Mouse (Mus musculus) neural tube, embryonic 14.5 days (tissue): ENCODE measurements around the gene Btd. TPM values are rescaled to one million over a fixed set of nuclear protein-coding genes. Genes with fewer than 3 reads are reported as not detected.
"Not testable (repeated sequence)": the region's sequence is repeated elsewhere in the genome, so short reads cannot be mapped to it uniquely, and the experiment has no call there.

Source experiments
- ATAC-seq: fragments of 200-750 bp; cut with Nextera tagmentation; 2 replicates; pipeline ENCODE4 v1.8.0; 2017; ENCODE audit warnings: low read depth, mild to moderate bottlenecking, moderate TSS enrichment, moderate library complexity
- H3K27ac ChIP-seq: fragments of 300-500 bp; sonication (generic); 2 replicates; pipeline ENCODE4 v1.5.1; 2014; ENCODE audit warnings: low read depth, mild to moderate bottlenecking, control low read depth, low read length, moderate library complexity, mixed read lengths
- H3K27me3 ChIP-seq: fragments of 300-500 bp; sonication (generic); 2 replicates; pipeline ENCODE4 v1.6.1; 2014; ENCODE audit warnings: low read length; ENCODE audit not compliant: control insufficient read depth, insufficient read depth
- H3K36me3 ChIP-seq: fragments of 300-500 bp; sonication (generic); 2 replicates; pipeline ENCODE4 v1.6.1; 2014; ENCODE audit warnings: low read length, mixed read lengths; ENCODE audit not compliant: control insufficient read depth, insufficient read depth
- H3K4me1 ChIP-seq: fragments of 300-500 bp; sonication (generic); 2 replicates; pipeline ENCODE4 v1.6.1; 2014; ENCODE audit warnings: low read length; ENCODE audit not compliant: control insufficient read depth, insufficient read depth
- H3K4me2 ChIP-seq: fragments of 300-500 bp; sonication (generic); 2 replicates; pipeline ENCODE4 v1.6.1; 2014; ENCODE audit warnings: mild to moderate bottlenecking, low read depth, low read length, control low read depth
- H3K4me3 ChIP-seq: fragments of 300-500 bp; sonication (generic); 2 replicates; pipeline ENCODE4 v1.5.1; 2014; ENCODE audit warnings: low read depth, low read length, control low read depth, mixed read lengths
- H3K9ac ChIP-seq: fragments of 300-500 bp; sonication (generic); replicated peaks from 2 replicates; pipeline ENCODE4 v1.6.1; 2014; ENCODE audit warnings: low read depth, mild to moderate bottlenecking, control low read depth, low read length, mixed read lengths
- H3K9me3 ChIP-seq: fragments of 300-500 bp; sonication (generic); 2 replicates; pipeline ENCODE4 v1.6.1; 2016; ENCODE audit warnings: low read length; ENCODE audit not compliant: control insufficient read depth
- WGBS: fragments of 180-500 bp; shearing (Covaris S2); extraction: QIAGEN DNeasy Blood & Tissue Kit; methylation state at CpG from one replicate; pipeline ENCODE4 v1.1.7; 2014; 5-methylcytosine and 5-hydroxymethylcytosine counted together
- polyA plus RNA-seq: library from polyadenylated mRNA; unstranded; fragments of >200 nt; fragmentation: Nextera tagmentation; extraction: Ambion mirVana; gene quantifications from 2 replicates; pipeline ENCODE4 v1.2.1, GENCODE M21; 2014

The Btd gene
- polyA plus RNA-seq = 14.4 and 17.7 TPM in 2 replicates

- ATAC-seq = peak; percentile 98
- under 1% methylated on average over 30 of the region's 30 CpGs for WGBS
Observed at GRCm38 (mm10) chr14:31640890-31641505, at the start of gene Btd, which contains the start of gene Hacl1. Btd (plus strand) TSS chr14:31641028. Hacl1 (minus strand) TSS chr14:31641286.

GRCm38 (mm10) chr14:31591243-31591642 lies 49.6 kb upstream of the Btd start, which contains the start of gene Colq:
Colq (minus strand) TSS chr14:31591343.
- Histone ChIP-seq H3K4me3 (no peak within 1 kb of the TSS), H3K4me1 (no peaks in the 10 kb centered on the region), H3K36me3 (no peaks in the 10 kb centered on the region), H3K4me2 (no peak within 1 kb of the TSS), H3K27me3 (no peaks in the 10 kb centered on the region), H3K27ac (no peak within 1 kb of the TSS), H3K9me3 (no peaks in the 10 kb centered on the region), H3K9ac (no peak within 1 kb of the TSS)
- ATAC-seq = no peak
- 80% methylated on average over 3 of the region's 3 CpGs for WGBS

More at GRCm38 (mm10) chr14:31640890-31641505, at the start of gene Btd, which contains the start of gene Hacl1:
- Histone ChIP-seq H3K4me3 (peak within 1 kb of the TSS; percentile 65), H3K27me3 (no peaks in the 10 kb centered on the region), H3K4me2 (peak within 1 kb of the TSS; percentile 62), H3K27ac (peak within 1 kb of the TSS; percentile 82), H3K36me3 (no peaks in the 10 kb centered on the region), H3K4me1 (peaks cover 8% of the 10 kb centered on the region; the same call in 1 of the 2 replicates), H3K9me3 (no peaks in the 10 kb centered on the region), H3K9ac (peak within 1 kb of the TSS; percentile 63)

GRCm38 (mm10) chr14:31593036-31593435 lies 47.8 kb upstream of the Btd start:
- Histone ChIP-seq H3K4me2 (no peak overlapping the region), H3K4me1 (no peaks in the 10 kb centered on the region), H3K36me3 (no peaks in the 10 kb centered on the region), H3K27ac (no peak overlapping the region), H3K4me3 (no peak overlapping the region), H3K9ac (no peak overlapping the region), H3K9me3 (no peaks in the 10 kb centered on the region), H3K27me3 (no peaks in the 10 kb centered on the region)
- 89% methylated on average over 2 of the region's 2 CpGs for WGBS
- ATAC-seq = no peak

- Histone ChIP-seq H3K9me3 (no peaks in the 10 kb centered on the region), H3K4me3 (no peak overlapping the region), H3K9ac (no peak overlapping the region), H3K4me1 (no peaks in the 10 kb centered on the region), H3K36me3 (no peaks in the 10 kb centered on the region), H3K4me2 (no peak overlapping the region), H3K27ac (no peak overlapping the region), H3K27me3 (no peaks in the 10 kb centered on the region)
- WGBS = 79% methylated on average over 3 of the region's 3 CpGs
- ATAC-seq = no peak
Observed at GRCm38 (mm10) chr14:31594693-31595092, 46.1 kb upstream of the Btd start.

- Histone ChIP-seq H3K9me3 (no peaks in the 10 kb centered on the region), H3K4me2 (no peak overlapping the region), H3K4me1 (no peaks in the 10 kb centered on the region), H3K36me3 (no peaks in the 10 kb centered on the region), H3K27me3 (no peaks in the 10 kb centered on the region), H3K27ac (no peak overlapping the region), H3K9ac (no peak overlapping the region), H3K4me3 (no peak overlapping the region)
- ATAC-seq = no peak
- WGBS = 86% methylated on average over 7 of the region's 7 CpGs
Observed at GRCm38 (mm10) chr14:31596408-31596807, 44.4 kb upstream of the Btd start.

GRCm38 (mm10) chr14:31597446-31597845 lies 43.4 kb upstream of the Btd start:
- no peaks in the 10 kb centered on the region for H3K9me3 ChIP-seq
- H3K27me3 ChIP-seq = no peaks in the 10 kb centered on the region
- no peak overlapping the region for H3K27ac ChIP-seq
- no peak overlapping the region for H3K9ac ChIP-seq
- WGBS = 96% methylated on average over 4 of the region's 4 CpGs
- no peaks in the 10 kb centered on the region for H3K36me3 ChIP-seq
- H3K4me1 ChIP-seq = no peaks in the 10 kb centered on the region
- no peak overlapping the region for H3K4me2 ChIP-seq
- ATAC-seq = no peak
- no peak overlapping the region for H3K4me3 ChIP-seq

- Histone ChIP-seq H3K27me3 (no peaks in the 10 kb centered on the region), H3K27ac (no peak overlapping the region), H3K9ac (no peak overlapping the region), H3K36me3 (no peaks in the 10 kb centered on the region), H3K9me3 (no peaks in the 10 kb centered on the region), H3K4me3 (no peak overlapping the region), H3K4me1 (no peaks in the 10 kb centered on the region), H3K4me2 (no peak overlapping the region)
- ATAC-seq = no peak
- WGBS = 92% methylated on average over 14 of the region's 14 CpGs
Observed at GRCm38 (mm10) chr14:31601908-31602615, 38.8 kb upstream of the Btd start.

- ATAC-seq, H3K9me3 ChIP-seq, H3K36me3 ChIP-seq, H3K9ac ChIP-seq, H3K27me3 ChIP-seq, H3K27ac ChIP-seq, H3K4me1 ChIP-seq, H3K4me3 ChIP-seq, H3K4me2 ChIP-seq: not testable (repeated sequence)
- WGBS = 91% methylated on average over 6 of the region's 6 CpGs
Observed at GRCm38 (mm10) chr14:31602616-31602979, 38.2 kb upstream of the Btd start.

- no peaks in the 10 kb centered on the region for H3K9me3 ChIP-seq
- WGBS = 83% methylated on average over 5 of the region's 5 CpGs
- no peaks in the 10 kb centered on the region for H3K4me1 ChIP-seq
- ATAC-seq = no peak
- no peak overlapping the region for H3K9ac ChIP-seq
- no peak overlapping the region for H3K27ac ChIP-seq
- no peaks in the 10 kb centered on the region for H3K27me3 ChIP-seq
- no peak overlapping the region for H3K4me2 ChIP-seq
- H3K4me3 ChIP-seq = no peak overlapping the region
- no peaks in the 10 kb centered on the region for H3K36me3 ChIP-seq
Observed at GRCm38 (mm10) chr14:31604916-31605315, 35.9 kb upstream of the Btd start.
